Mouse (Mus musculus): ENCODE results near the gene Ccdc170. TPM values are rescaled to one million over a fixed set of nuclear protein-coding genes. Genes with fewer than 3 reads are reported as not detected.
A peak's percentile ranks its signal among the peaks of the same experiment; 100 is the strongest.

The Ccdc170 gene
- polyA plus RNA-seq, 1 experiment from 2014 or later, result 0.37 TPM

DNA sequence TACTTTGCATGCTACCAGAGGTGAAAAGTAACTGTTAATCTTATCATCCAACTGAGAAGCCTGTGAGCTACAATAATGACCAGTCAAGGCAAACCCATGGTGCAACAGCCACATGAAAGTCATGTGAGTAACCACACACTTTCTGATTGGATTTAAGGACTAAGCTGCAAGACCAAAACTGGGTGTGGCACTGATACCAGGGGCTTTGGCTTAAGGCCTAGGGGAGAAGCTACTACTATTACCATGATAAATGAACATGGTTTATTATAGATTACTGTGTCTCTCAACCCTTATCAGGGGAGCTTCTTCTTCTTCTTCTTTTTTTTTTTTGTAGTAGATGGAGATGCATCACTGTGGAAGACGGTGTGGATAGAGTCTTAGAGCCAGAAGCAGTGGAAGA, 82.8 kb downstream of the Ccdc170 start:
- ChIA-PET CTCF (interaction anchor here (0.8 to 1.0 kb wide), 2 partner anchors 10 to 20 kb away, joined by 3 read pairs; no protein-coding TSS in a partner anchor), POLR2A (no interaction called here)
- DNase-seq (ENCODE audit: low read depth, low spot score) (no peak), ATAC-seq (no peak)
- in situ Hi-C loops (cut with MboI; ENCODE audit: low pct_unique_long_range_greater_than_20kb), result no loop called here
- no peaks in the 10 kb centered on the region for H3K27me3 ChIP-seq
- TF ChIP-seq CTCF (IDR thresholded peaks at IDR 0.05), result no peak

DNA sequence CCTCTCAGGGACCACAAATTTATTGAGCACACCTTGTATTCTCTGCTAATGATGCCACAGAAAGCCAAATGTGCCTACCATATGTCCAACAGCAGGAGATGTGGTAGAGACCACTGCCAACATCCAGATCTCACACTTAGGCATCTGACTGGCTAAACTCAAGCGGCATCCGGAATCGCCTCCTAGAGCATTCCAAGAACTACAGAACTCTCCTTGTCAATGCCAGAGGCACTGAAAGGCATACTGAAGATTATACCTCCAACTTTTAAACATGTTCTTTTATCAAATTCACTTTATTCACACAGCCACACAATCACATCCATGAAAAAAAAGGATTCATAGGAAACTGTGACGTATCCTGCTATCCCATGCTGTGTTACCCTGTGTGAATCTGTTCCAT, 88.5 kb downstream of the Ccdc170 start:
- TF ChIP-seq CTCF (IDR thresholded peaks at IDR 0.05), result no peak
- in situ Hi-C loops (cut with MboI; ENCODE audit: low pct_unique_long_range_greater_than_20kb), result no loop called here
- DNase-seq (ENCODE audit: low read depth, low spot score) (no peak), ATAC-seq (no peak)
- CTCF ChIA-PET, result no interaction called here
- POLR2A ChIA-PET, result no interaction called here
- no peaks in the 10 kb centered on the region for H3K27me3 ChIP-seq

DNA sequence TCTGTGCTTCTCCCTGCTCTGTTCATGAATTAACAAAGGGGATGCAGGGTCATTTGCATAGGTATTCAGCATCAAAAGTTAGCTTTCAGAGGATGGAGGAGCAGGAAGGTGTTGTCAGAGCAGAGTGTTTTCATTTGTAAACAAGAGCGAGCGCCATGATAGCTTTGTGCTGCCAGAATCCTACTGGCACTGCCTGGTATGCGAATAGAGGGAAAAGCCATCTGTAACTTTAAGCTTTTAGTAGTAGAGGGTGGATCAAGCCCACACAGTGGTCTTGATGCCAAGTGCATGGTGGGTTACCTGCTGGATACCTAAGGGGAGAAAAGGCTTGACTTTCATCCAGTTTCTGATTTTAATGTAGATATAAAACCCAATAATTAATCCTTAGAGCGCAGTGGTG, 89.0 kb downstream of the Ccdc170 start:
- DNase-seq (ENCODE audit: low read depth, low spot score) (no peak), ATAC-seq (no peak)
- CTCF ChIA-PET, result no interaction called here
- POLR2A ChIA-PET, result no interaction called here
- peaks cover 4% of the 10 kb centered on the region for H3K27me3 ChIP-seq
- TF ChIP-seq CTCF (IDR thresholded peaks at IDR 0.05), result no peak
- in situ Hi-C loops (cut with MboI; ENCODE audit: low pct_unique_long_range_greater_than_20kb), result no loop called here

DNA sequence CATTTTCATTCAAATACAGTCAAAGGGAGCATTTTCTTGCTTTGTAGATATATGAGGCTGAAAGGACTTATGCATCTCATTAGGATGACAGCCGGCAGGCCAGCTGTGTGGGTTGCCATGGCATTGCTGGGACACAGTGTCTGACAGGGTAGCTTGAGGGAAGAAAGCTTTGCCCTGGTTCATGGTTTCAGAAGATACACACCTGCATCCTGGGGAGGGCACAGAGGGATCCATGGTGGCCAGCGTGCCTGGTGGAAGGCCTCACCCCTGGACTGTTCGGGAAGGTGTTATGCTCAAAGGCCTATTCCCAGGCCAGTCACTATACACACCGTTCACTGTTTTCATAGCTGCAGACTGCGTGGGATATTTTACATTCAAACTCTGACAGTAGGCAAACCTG, 99.6 kb downstream of the Ccdc170 start:
- H3K27me3 ChIP-seq, result peaks cover 8% of the 10 kb centered on the region
- no peak for TF ChIP-seq CTCF (IDR thresholded peaks at IDR 0.05)
- CTCF ChIA-PET, result no interaction called here
- ATAC-seq (no peak), DNase-seq (ENCODE audit: low read depth, low spot score) (no peak)
- POLR2A ChIA-PET, result no interaction called here
- in situ Hi-C loops (cut with MboI; ENCODE audit: low pct_unique_long_range_greater_than_20kb), result no loop called here

DNA sequence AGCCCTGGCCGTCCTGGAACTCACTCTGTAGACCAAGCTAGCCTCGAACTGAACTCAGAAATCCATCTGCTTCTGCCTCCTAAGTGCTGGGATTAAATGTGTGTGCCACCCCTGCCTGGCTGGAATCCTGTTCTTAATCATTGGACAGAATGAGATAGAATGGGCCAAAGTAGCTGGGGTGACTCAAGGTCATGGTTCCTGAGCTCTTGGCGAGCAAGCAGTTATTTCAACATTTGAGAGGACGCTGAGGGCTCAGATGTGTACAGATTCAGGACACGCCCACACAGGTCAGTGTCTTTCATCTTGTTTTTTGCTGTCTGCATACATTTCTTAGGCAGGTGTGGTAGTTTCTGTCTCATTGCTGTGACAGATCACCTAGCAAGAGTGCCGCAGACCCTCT, 104.4 kb downstream of the Ccdc170 start:
- in situ Hi-C loops (cut with MboI; ENCODE audit: low pct_unique_long_range_greater_than_20kb), result no loop called here
- CTCF ChIA-PET, result no interaction called here

DNA sequence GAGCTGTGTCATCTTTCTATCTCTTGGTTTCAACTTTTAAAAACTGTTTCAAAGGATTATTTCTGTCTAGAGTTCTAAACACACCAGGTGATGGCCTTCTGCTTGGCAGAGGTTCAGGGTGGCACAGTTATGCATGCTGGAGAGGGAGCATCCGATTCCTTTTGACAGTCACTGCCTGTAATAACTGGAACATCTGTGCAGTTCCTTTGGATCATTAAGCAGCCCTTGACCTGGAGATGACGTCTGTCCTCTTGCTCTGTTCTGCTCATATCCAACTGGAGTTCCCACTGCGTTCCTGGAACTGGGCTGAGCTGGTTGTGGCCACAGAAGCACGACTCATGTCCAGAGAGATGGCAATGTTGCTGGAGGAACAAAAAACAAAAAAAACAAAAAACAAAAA, 107.3 kb downstream of the Ccdc170 start:
- no peak for DNase-seq (ENCODE audit: low read depth, low spot score)
- H3K27me3 ChIP-seq, result no peaks in the 10 kb centered on the region
- ChIA-PET POLR2A (no interaction called here), CTCF (no interaction called here)
- ATAC-seq, result peak; percentile 35
- in situ Hi-C loops (cut with MboI; ENCODE audit: low pct_unique_long_range_greater_than_20kb), result no loop called here
- TF ChIP-seq CTCF (IDR thresholded peaks at IDR 0.05), result no peak

More for the DNA sequence above, 104.4 kb downstream of the Ccdc170 start:
- ATAC-seq, result no peak
- no peaks in the 10 kb centered on the region for H3K27me3 ChIP-seq
- POLR2A ChIA-PET, result interaction anchor here (0.6 kb wide), 1 partner anchor 677 kb away, joined by 3 read pairs; no protein-coding TSS in a partner anchor
- no peak for TF ChIP-seq CTCF (IDR thresholded peaks at IDR 0.05)
- DNase-seq (ENCODE audit: low read depth, low spot score), result no peak

DNA sequence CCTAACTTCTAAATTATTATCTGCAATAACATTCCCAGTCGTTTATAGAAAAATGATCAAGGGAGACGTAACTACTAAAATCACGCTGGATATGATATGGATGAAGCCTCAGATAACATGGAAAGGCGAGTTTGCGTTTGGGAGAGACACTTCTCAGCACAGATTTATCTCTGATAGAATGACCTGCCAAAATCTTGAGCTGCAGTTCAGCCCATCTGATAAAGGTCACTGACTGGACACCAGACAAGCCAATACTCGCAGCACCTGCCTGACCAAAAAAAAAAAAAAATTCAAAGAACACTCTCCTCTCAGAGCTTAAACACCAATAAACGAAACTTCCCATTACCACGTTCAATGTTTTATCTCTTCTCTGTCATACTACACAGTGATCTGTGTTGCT, 108.7 kb downstream of the Ccdc170 start:
- ChIA-PET POLR2A (no interaction called here), CTCF (no interaction called here)
- in situ Hi-C loops (cut with MboI; ENCODE audit: low pct_unique_long_range_greater_than_20kb), result no loop called here
- no peaks in the 10 kb centered on the region for H3K27me3 ChIP-seq
- no peak for ATAC-seq
- no peak for TF ChIP-seq CTCF (IDR thresholded peaks at IDR 0.05)
- no peak for DNase-seq (ENCODE audit: low read depth, low spot score)

DNA sequence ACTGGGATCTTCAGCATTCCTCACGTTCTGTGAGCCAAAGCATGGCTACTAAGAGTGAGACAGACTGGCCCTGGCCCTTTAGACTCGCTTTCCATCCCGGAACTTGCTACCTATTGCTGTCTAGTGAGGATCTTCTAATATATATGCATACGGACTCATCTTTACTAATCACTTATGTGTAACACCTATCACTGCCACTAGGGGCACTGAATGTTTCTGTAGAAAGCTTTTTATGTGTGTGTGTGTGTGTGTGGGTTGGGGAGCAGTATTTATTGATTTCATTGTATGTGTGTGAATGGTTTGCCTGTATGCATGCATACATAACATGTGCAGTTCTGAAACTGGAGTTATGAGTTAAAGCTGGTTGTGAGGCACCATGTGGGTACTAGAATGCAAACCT, 111.5 kb downstream of the Ccdc170 start:
- TF ChIP-seq CTCF (IDR thresholded peaks at IDR 0.05), result peak; percentile 45
- no peaks in the 10 kb centered on the region for H3K27me3 ChIP-seq
- ATAC-seq (no peak), DNase-seq (ENCODE audit: low read depth, low spot score) (no peak)
- ChIA-PET POLR2A (no interaction called here), CTCF (interaction anchor here (0.9 to 1.6 kb wide), 6 partner anchors 10 to 568 kb away, joined by 3 to 4 read pairs (median 3); no protein-coding TSS in a partner anchor)
- in situ Hi-C loops (cut with MboI; ENCODE audit: low pct_unique_long_range_greater_than_20kb), result no loop called here

DNA sequence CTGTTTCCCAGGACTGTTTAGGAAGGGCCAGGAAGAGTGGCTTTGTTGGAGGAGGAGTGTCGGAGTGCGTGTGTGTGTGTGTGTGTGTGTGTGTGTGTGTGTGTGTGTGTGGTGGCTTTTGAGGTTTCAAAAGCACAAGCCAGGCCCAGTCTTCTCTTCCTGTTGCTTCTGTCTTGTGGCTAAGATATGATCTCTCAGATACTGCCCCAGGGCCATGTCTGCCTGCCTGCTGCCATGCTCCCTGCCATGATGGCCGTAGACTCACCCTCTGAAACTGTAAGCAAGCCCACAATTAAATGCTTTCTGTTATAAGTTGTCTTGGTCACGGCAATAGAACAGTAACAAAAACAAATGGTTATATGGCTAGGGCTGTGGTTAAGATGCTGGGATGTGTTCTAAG, 114.9 kb downstream of the Ccdc170 start:
- ChIA-PET CTCF (interaction anchor here (1.0 kb wide), 1 partner anchor 15 kb away, joined by 3 read pairs; no protein-coding TSS in a partner anchor), POLR2A (no interaction called here)
- ATAC-seq (no peak), DNase-seq (ENCODE audit: low read depth, low spot score) (no peak)
- no peak for TF ChIP-seq CTCF (IDR thresholded peaks at IDR 0.05)
- no peaks in the 10 kb centered on the region for H3K27me3 ChIP-seq
- in situ Hi-C loops (cut with MboI; ENCODE audit: low pct_unique_long_range_greater_than_20kb), result loop anchor here (5.0 kb wide), 1 partner anchor 565 kb away; no protein-coding TSS in a partner anchor

DNA sequence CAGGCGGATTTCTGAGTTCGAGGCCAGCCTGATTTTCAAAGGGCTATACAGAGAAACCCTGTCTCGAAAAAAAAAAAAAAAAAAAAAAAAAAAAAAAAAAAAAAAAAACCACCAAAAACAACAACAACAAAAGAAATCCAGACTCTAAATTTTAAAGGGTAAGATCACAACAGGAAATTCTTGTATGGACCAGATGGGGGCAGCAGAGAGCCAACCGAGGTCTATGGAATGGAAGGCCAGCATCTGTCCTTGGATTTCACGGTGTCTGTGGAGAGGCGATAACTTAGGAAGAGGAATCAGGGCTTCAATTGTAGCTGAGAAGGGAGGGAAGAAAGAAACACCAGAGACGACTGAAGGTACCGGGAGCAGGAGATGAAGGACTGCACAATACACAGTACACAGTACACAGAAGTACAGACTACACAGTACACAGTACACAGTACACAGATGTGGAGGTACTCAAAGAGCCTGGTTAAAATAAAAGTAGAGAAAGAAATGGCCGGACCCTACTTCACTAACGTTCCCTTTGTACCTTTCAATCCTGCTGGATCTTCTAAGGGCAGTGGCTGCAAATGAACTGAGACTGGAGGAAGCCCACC, 116.0 kb downstream of the Ccdc170 start:
- no peaks in the 10 kb centered on the region for H3K27me3 ChIP-seq
- ATAC-seq (no peak), DNase-seq (ENCODE audit: low read depth, low spot score) (no peak)
- CTCF ChIA-PET, result interaction anchor here (1.0 to 1.6 kb wide), 5 partner anchors 9 to 566 kb away, joined by 3 to 4 read pairs (median 3); no protein-coding TSS in a partner anchor
- POLR2A ChIA-PET, result no interaction called here
- TF ChIP-seq CTCF (IDR thresholded peaks at IDR 0.05), result peak; percentile 79
- in situ Hi-C loops (cut with MboI; ENCODE audit: low pct_unique_long_range_greater_than_20kb), result loop anchor here (5.0 kb wide), 1 partner anchor 564 kb away; no protein-coding TSS in a partner anchor

DNA sequence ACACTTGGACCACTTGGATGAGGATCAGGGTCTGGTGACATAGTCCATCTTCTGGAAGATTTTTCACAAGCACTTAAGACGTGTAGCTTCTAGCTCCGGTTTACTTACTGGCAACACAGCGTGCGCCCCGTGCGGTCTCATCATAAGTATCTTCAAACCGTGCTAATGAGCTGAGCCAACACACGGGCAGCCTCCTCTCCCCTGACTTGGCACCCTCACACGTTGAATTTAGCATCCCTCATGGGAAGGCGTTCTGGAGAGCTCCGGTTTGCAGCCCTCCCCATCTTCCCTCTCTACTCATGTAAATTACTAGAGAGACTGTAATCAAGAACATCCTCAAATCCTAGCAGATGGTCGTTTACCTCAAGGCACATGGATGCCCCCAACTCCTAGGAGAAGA, 116.6 kb downstream of the Ccdc170 start:
- ChIA-PET POLR2A (no interaction called here), CTCF (interaction anchor here (1.0 to 1.6 kb wide), 4 partner anchors 8 to 566 kb away, joined by 3 to 4 read pairs (median 4); no protein-coding TSS in a partner anchor)
- H3K27me3 ChIP-seq, result no peaks in the 10 kb centered on the region
- ATAC-seq (no peak), DNase-seq (ENCODE audit: low read depth, low spot score) (no peak)
- no peak for TF ChIP-seq CTCF (IDR thresholded peaks at IDR 0.05)
- in situ Hi-C loops (cut with MboI; ENCODE audit: low pct_unique_long_range_greater_than_20kb), result loop anchor here (5.0 kb wide), 1 partner anchor 563 kb away; no protein-coding TSS in a partner anchor
